Comparison of ENCODE assay signal across 8 mouse cellular contexts in genomic region chr1:172502145-172503110, GRCm38 (mm10). TPM values are rescaled to one million over a fixed set of nuclear protein-coding genes. Genes with fewer than 3 reads are reported as not detected.
DNase-seq lines count a peak whose midpoint lies in the region; ATAC-seq lines count a peak whose summit lies in the region.

No protein-coding gene starts in this region.

- peak overlapping the region; percentile 26 for H3K4me3 ChIP-seq in forebrain, embryonic 10.5 days
- no peak overlapping the region for H3K4me3 ChIP-seq in forebrain, embryonic 11.5 days (ENCODE audit: low read depth, low read length)
- H3K4me3 ChIP-seq in forebrain, embryonic 15.5 days, result no peak overlapping the region
- H3K4me3 ChIP-seq in intestine, embryonic 16.5 days (ENCODE audit: low read length), result peak overlapping the region; percentile 79

- H3K27ac ChIP-seq in forebrain, embryonic 10.5 days, result peak overlapping the region; percentile 60
- no peak overlapping the region for H3K27ac ChIP-seq in forebrain, embryonic 11.5 days (ENCODE audit: low read depth, low read length)
- H3K27ac ChIP-seq in forebrain, embryonic 15.5 days (replicated peaks), result no peak overlapping the region
- H3K27ac ChIP-seq in intestine, embryonic 16.5 days (ENCODE audit: low read length), result peak overlapping the region; percentile 93

- H3K9ac ChIP-seq in forebrain, embryonic 11.5 days (ENCODE audit: low read length), result no peak overlapping the region
- no peak overlapping the region for H3K9ac ChIP-seq in forebrain, embryonic 15.5 days (replicated peaks)
- H3K9ac ChIP-seq in intestine, embryonic 16.5 days (ENCODE audit: low read depth, low read length), result peak overlapping the region; percentile 86

- H3K9me3 ChIP-seq in forebrain, embryonic 10.5 days, result no peaks in the 10 kb centered on the region
- H3K9me3 ChIP-seq in forebrain, embryonic 11.5 days (ENCODE audit: control insufficient read depth, low read length), result no peaks in the 10 kb centered on the region
- no peaks in the 10 kb centered on the region for H3K9me3 ChIP-seq in forebrain, embryonic 15.5 days
- no peaks in the 10 kb centered on the region for H3K9me3 ChIP-seq in intestine, embryonic 16.5 days (ENCODE audit: control insufficient read depth, low read length)

- 44% methylated on average over 13 of the region's 13 CpGs for WGBS in forebrain, embryonic 10.5 days
- WGBS in forebrain, embryonic 11.5 days, result 40% methylated on average over 12 of the region's 13 CpGs
- 41% methylated on average over 13 of the region's 13 CpGs for WGBS in forebrain, embryonic 15.5 days
- 19% methylated on average over 13 of the region's 13 CpGs for WGBS in intestine, embryonic 16.5 days

- ATAC-seq in forebrain, embryonic 11.5 days (replicated peaks; ENCODE audit: low FRiP score), result no peak
- no peak for ATAC-seq in forebrain, embryonic 15.5 days (replicated peaks)
- ATAC-seq in intestine, embryonic 16.5 days, result peak; percentile 14

- no peak overlapping the region; the same call in 1 of the 2 replicates for H3K4me2 ChIP-seq in forebrain, embryonic 11.5 days (ENCODE audit: low read depth, low read length, severe bottlenecking)
- H3K4me2 ChIP-seq in forebrain, embryonic 15.5 days (replicated peaks), result 0 out of 2 replicates have a peak overlapping the region, but pooled peaks have one; percentile 18
- H3K4me2 ChIP-seq in intestine, embryonic 16.5 days (ENCODE audit: low read depth, low read length), result peak overlapping the region; percentile 64

- H3K4me1 ChIP-seq in forebrain, embryonic 10.5 days, result peaks cover 61% of the 10 kb centered on the region
- peaks cover 24% of the 10 kb centered on the region; the same call in 1 of the 2 replicates for H3K4me1 ChIP-seq in forebrain, embryonic 11.5 days (replicated peaks; ENCODE audit: control insufficient read depth, insufficient read depth, low read length)
- H3K4me1 ChIP-seq in forebrain, embryonic 15.5 days, result peaks cover 29% of the 10 kb centered on the region
- peaks cover 31% of the 10 kb centered on the region for H3K4me1 ChIP-seq in intestine, embryonic 16.5 days (ENCODE audit: control insufficient read depth, insufficient read depth, low read length)

- DNase-seq in forebrain, embryonic 10.5 days (ENCODE audit: extremely low spot score, low spot score), result no peak
- DNase-seq in forebrain, embryonic 11.5 days (ENCODE audit: low spot score), result no peak
- DNase-seq in lung, adult 18-20 months, result peak; percentile 65 to 73
- peak; percentile 21 for DNase-seq in thymus, postnatal 25 days
- no peak for DNase-seq in adrenal gland, adult 2 months
- no peak for DNase-seq in cerebellum, postnatal 25 days

- H3K36me3 ChIP-seq in forebrain, embryonic 10.5 days (replicated peaks), result peaks cover 22% of the 10 kb centered on the region
- peaks cover 6% of the 10 kb centered on the region for H3K36me3 ChIP-seq in forebrain, embryonic 11.5 days (ENCODE audit: control insufficient read depth, insufficient read depth, low read length)
- H3K36me3 ChIP-seq in forebrain, embryonic 15.5 days, result peaks cover 9% of the 10 kb centered on the region
- peaks cover 21% of the 10 kb centered on the region for H3K36me3 ChIP-seq in intestine, embryonic 16.5 days (ENCODE audit: control insufficient read depth, insufficient read depth, low read length)

- H3K27me3 ChIP-seq in forebrain, embryonic 10.5 days (ENCODE audit: poor library complexity, severe bottlenecking), result peaks cover 62% of the 10 kb centered on the region
- H3K27me3 ChIP-seq in forebrain, embryonic 11.5 days (ENCODE audit: control insufficient read depth, insufficient read depth, low read length), result peaks cover 23% of the 10 kb centered on the region
- peaks cover 13% of the 10 kb centered on the region for H3K27me3 ChIP-seq in forebrain, embryonic 15.5 days
- H3K27me3 ChIP-seq in intestine, embryonic 16.5 days (replicated peaks; ENCODE audit: control insufficient read depth, insufficient read depth, low read length), result no peaks in the 10 kb centered on the region

RNA-seq across cellular contexts. Expression of gene Tagln2, which starts 2.6 kb away (rescaled TPM):
- polyA plus RNA-seq in forebrain, embryonic 10.5 days (2016; fragmentation: Nextera tagmentation; extraction: Ambion mirVana), result 69.7 and 71.1 TPM in 2 replicates
- 38.5 and 38.6 TPM in 2 replicates for polyA plus RNA-seq in forebrain, embryonic 11.5 days (2014; fragmentation: Nextera tagmentation; extraction: Ambion mirVana)
- 46.6 and 52.7 TPM in 2 replicates for polyA plus RNA-seq in forebrain, embryonic 15.5 days (2015; fragmentation: Nextera tagmentation; extraction: Ambion mirVana)
- polyA plus RNA-seq in intestine, embryonic 16.5 days (2015; fragmentation: Nextera tagmentation; extraction: Ambion mirVana), result 469 and 470 TPM in 2 replicates
- total RNA-seq in adrenal gland, adult 2 months (2021), result 100 to 1,000 TPM in 1 of 2 experiments, 10 to 100 TPM in 1; 60.9 to 108 TPM
- 89.5 and 121 TPM in 2 replicates for polyA plus RNA-seq in adrenal gland, adult 2 months (2012; rRNA removed)

RNA-seq across cellular contexts. Expression of gene Cfap45, which starts 18.2 kb away (rescaled TPM):
- polyA plus RNA-seq in forebrain, embryonic 10.5 days (2016; fragmentation: Nextera tagmentation; extraction: Ambion mirVana), result 1.4 and 1.6 TPM in 2 replicates
- 1.2 and 1.3 TPM in 2 replicates for polyA plus RNA-seq in forebrain, embryonic 11.5 days (2014; fragmentation: Nextera tagmentation; extraction: Ambion mirVana)
- polyA plus RNA-seq in forebrain, embryonic 15.5 days (2015; fragmentation: Nextera tagmentation; extraction: Ambion mirVana), result 1.9 and 3.1 TPM in 2 replicates
- 1.1 and 1.3 TPM in 2 replicates for polyA plus RNA-seq in intestine, embryonic 16.5 days (2015; fragmentation: Nextera tagmentation; extraction: Ambion mirVana)
- under 1 TPM; 0.31 to 0.37 TPM for total RNA-seq in adrenal gland, adult 2 months (2021)
- polyA plus RNA-seq in adrenal gland, adult 2 months (2012; rRNA removed), result 0.15 TPM in 1 of 2 replicates, not detected in the other

RNA-seq across cellular contexts. Expression of gene Igsf9, which starts 20.8 kb away (rescaled TPM):
- polyA plus RNA-seq in forebrain, embryonic 10.5 days (2016; fragmentation: Nextera tagmentation; extraction: Ambion mirVana), result 81.7 and 82.5 TPM in 2 replicates
- 83.2 and 94.4 TPM in 2 replicates for polyA plus RNA-seq in forebrain, embryonic 11.5 days (2014; fragmentation: Nextera tagmentation; extraction: Ambion mirVana)
- polyA plus RNA-seq in forebrain, embryonic 15.5 days (2015; fragmentation: Nextera tagmentation; extraction: Ambion mirVana), result 74.0 and 78.3 TPM in 2 replicates
- 109 and 110 TPM in 2 replicates for polyA plus RNA-seq in intestine, embryonic 16.5 days (2015; fragmentation: Nextera tagmentation; extraction: Ambion mirVana)
- 1 to 10 TPM in 1 of 2 experiments, under 1 TPM in 1; 0.78 to 3.8 TPM for total RNA-seq in adrenal gland, adult 2 months (2021)
- 7.4 and 7.9 TPM in 2 replicates for polyA plus RNA-seq in adrenal gland, adult 2 months (2012; rRNA removed)

RNA-seq across cellular contexts. Expression of gene Slamf9, which starts 27.3 kb away (rescaled TPM):
- polyA plus RNA-seq in forebrain, embryonic 10.5 days (2016; fragmentation: Nextera tagmentation; extraction: Ambion mirVana), result not detected in 2 replicates
- polyA plus RNA-seq in forebrain, embryonic 11.5 days (2014; fragmentation: Nextera tagmentation; extraction: Ambion mirVana), result 0.27 and 0.28 TPM in 2 replicates
- polyA plus RNA-seq in forebrain, embryonic 15.5 days (2015; fragmentation: Nextera tagmentation; extraction: Ambion mirVana), result not detected in 2 replicates
- 1.6 and 2.3 TPM in 2 replicates for polyA plus RNA-seq in intestine, embryonic 16.5 days (2015; fragmentation: Nextera tagmentation; extraction: Ambion mirVana)
- total RNA-seq in adrenal gland, adult 2 months (2021), result 1 to 10 TPM; 3.2 to 7.9 TPM
- polyA plus RNA-seq in adrenal gland, adult 2 months (2012; rRNA removed), result 4.5 and 4.9 TPM in 2 replicates

RNA-seq across cellular contexts. Expression of gene Vsig8, which starts 53.3 kb away (rescaled TPM):
- 0.09 TPM in 1 of 2 replicates, not detected in the other for polyA plus RNA-seq in forebrain, embryonic 10.5 days (2016; fragmentation: Nextera tagmentation; extraction: Ambion mirVana)
- polyA plus RNA-seq in forebrain, embryonic 11.5 days (2014; fragmentation: Nextera tagmentation; extraction: Ambion mirVana), result 0.17 TPM in 1 of 2 replicates, not detected in the other
- 0.14 and 0.20 TPM in 2 replicates for polyA plus RNA-seq in forebrain, embryonic 15.5 days (2015; fragmentation: Nextera tagmentation; extraction: Ambion mirVana)
- 0.15 and 0.31 TPM in 2 replicates for polyA plus RNA-seq in intestine, embryonic 16.5 days (2015; fragmentation: Nextera tagmentation; extraction: Ambion mirVana)
- under 1 TPM; 0.24 to 0.61 TPM for total RNA-seq in adrenal gland, adult 2 months (2021)
- polyA plus RNA-seq in adrenal gland, adult 2 months (2012; rRNA removed), result 1.6 and 2.1 TPM in 2 replicates

Comparison
In these comparisons a context has a peak if more than half of its experiments do, and no peak if none do; other contexts are left out.
1. H3K27ac ChIP-seq: peak in forebrain, embryonic 10.5 days (single experiment) and intestine, embryonic 16.5 days (single experiment); none in forebrain, embryonic 11.5 days (single experiment) and forebrain, embryonic 15.5 days (single experiment).
2. H3K4me3 ChIP-seq: peak in forebrain, embryonic 10.5 days (single experiment) and intestine, embryonic 16.5 days (single experiment); none in forebrain, embryonic 11.5 days (single experiment) and forebrain, embryonic 15.5 days (single experiment).
3. DNase-seq: peak in lung, adult 18-20 months (2 of 2) and thymus, postnatal 25 days (single experiment); none in forebrain, embryonic 10.5 days (single experiment), forebrain, embryonic 11.5 days (single experiment), adrenal gland, adult 2 months (single experiment) and cerebellum, postnatal 25 days (0 of 2).